Mouse (Mus musculus) liver, postnatal 0 days (tissue): ENCODE results near the gene Hspb1.

Experiments
- CTCF ChIP-seq: sonication (generic); IDR thresholded peaks from 2 replicates; pipeline ENCODE4 v1.5.1; 2016; ENCODE audit warnings: antibody characterized with exemption, low read depth
- EP300 ChIP-seq: IDR thresholded peaks from 2 replicates; pipeline ENCODE4 v1.6.1; 2016; ENCODE audit warnings: antibody characterized with exemption, low read depth, mild to moderate bottlenecking

GRCm38 (mm10) chr5:135898028-135898427 is 10.3 kb downstream of the Hspb1 start:
- TF ChIP-seq CTCF (peak; percentile 70), EP300 (no peak)
